Mouse (Mus musculus) forebrain, embryonic 15.5 days (tissue): ENCODE data around the gene Dner. TPM values are rescaled to one million over a fixed set of nuclear protein-coding genes. Genes with fewer than 3 reads are reported as not detected.
A peak's percentile ranks its signal among the peaks of the same experiment; 100 is the strongest.

Experiments used
- ATAC-seq: fragments of 200-750 bp; cut with Nextera tagmentation; replicated peaks from 2 replicates; pipeline ENCODE4 v1.8.0; 2017; ENCODE audit warnings: mild to moderate bottlenecking, moderate TSS enrichment, moderate library complexity
- H3K27ac ChIP-seq: fragments of 300-500 bp; sonication (generic); replicated peaks from 2 replicates; pipeline ENCODE4 v1.5.1; 2015; ENCODE audit warnings: mild to moderate bottlenecking, inconsistent platforms
- H3K27me3 ChIP-seq: fragments of 300-500 bp; sonication (generic); 2 replicates; pipeline ENCODE4 v1.6.1; 2015; ENCODE audit warnings: inconsistent platforms
- H3K36me3 ChIP-seq: fragments of 300-500 bp; sonication (generic); 2 replicates; pipeline ENCODE4 v1.6.1; 2015; ENCODE audit warnings: mild to moderate bottlenecking, inconsistent platforms
- H3K4me1 ChIP-seq: fragments of 300-500 bp; sonication (generic); 2 replicates; pipeline ENCODE4 v1.6.1; 2015; ENCODE audit warnings: inconsistent platforms
- H3K4me2 ChIP-seq: fragments of 300-500 bp; sonication (generic); replicated peaks from 2 replicates; pipeline ENCODE4 v1.6.1; 2015; ENCODE audit warnings: mild to moderate bottlenecking, inconsistent platforms
- H3K4me3 ChIP-seq: fragments of 300-500 bp; sonication (generic); 2 replicates; pipeline ENCODE4 v1.5.1; 2015; ENCODE audit warnings: mild to moderate bottlenecking, inconsistent platforms
- H3K9ac ChIP-seq: fragments of 300-500 bp; sonication (generic); replicated peaks from 2 replicates; pipeline ENCODE4 v1.6.1; 2015; ENCODE audit warnings: mild to moderate bottlenecking, inconsistent platforms
- H3K9me3 ChIP-seq: fragments of 300-500 bp; sonication (generic); 2 replicates; pipeline ENCODE4 v1.6.1; 2016; ENCODE audit warnings: inconsistent platforms
- WGBS: fragments of 180-500 bp; shearing (Covaris S2); methylation state at CpG from one replicate; pipeline ENCODE4 v1.1.7; 2015; ENCODE audit warnings: mixed read lengths; 5-methylcytosine and 5-hydroxymethylcytosine counted together
- polyA plus RNA-seq: library from polyadenylated mRNA; unstranded; fragments of >200 nt; fragmentation: Nextera tagmentation; extraction: Ambion mirVana; gene quantifications from 2 replicates; pipeline ENCODE4 v1.2.1, GENCODE M21; 2015

The Dner gene
- polyA plus RNA-seq, 1 experiment from 2014 or later: 178 TPM

GRCm38 (mm10) chr1:84513201-84513600 is 182.8 kb downstream of the Dner start:
- no peak for ATAC-seq
- no peaks in the 10 kb centered on the region for H3K36me3 ChIP-seq
- no peak overlapping the region for H3K9ac ChIP-seq
- no peaks in the 10 kb centered on the region for H3K4me1 ChIP-seq
- 63% methylated on average over 3 of the region's 3 CpGs for WGBS
- no peak overlapping the region for H3K4me3 ChIP-seq
- H3K27ac ChIP-seq: no peak overlapping the region
- no peaks in the 10 kb centered on the region for H3K27me3 ChIP-seq
- H3K4me2 ChIP-seq: no peak overlapping the region
- H3K9me3 ChIP-seq: no peaks in the 10 kb centered on the region

DNA sequence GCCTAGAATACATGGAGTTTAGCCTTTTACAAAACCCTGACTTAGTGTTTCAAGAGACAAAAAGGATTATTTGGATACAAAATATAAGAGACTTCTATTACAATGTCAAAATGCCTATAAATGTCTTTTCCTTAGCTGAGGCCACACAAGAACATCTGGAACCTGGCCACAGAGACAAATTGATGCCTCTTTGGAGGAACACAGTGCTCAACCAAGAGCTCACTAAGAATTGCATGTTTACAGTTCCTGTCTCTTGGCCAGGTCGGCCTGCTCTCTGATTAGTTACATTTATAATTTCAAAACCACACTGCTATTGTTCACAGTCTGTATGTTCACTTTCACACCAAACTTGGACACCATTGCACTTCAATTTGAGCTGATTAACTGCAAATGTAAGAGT is 187.5 kb downstream of the Dner start:
- Histone ChIP-seq H3K9ac (no peak overlapping the region), H3K27me3 (no peaks in the 10 kb centered on the region), H3K4me1 (no peaks in the 10 kb centered on the region), H3K36me3 (no peaks in the 10 kb centered on the region), H3K27ac (no peak overlapping the region), H3K4me3 (no peak overlapping the region), H3K9me3 (no peaks in the 10 kb centered on the region), H3K4me2 (no peak overlapping the region)
- 75% methylated on average over 1 of the region's 1 CpGs for whole genome bisulfite sequencing
- ATAC-seq: no peak

GRCm38 (mm10) chr1:84507568-84507967 is 188.5 kb downstream of the Dner start:
- no peaks in the 10 kb centered on the region for H3K36me3 ChIP-seq
- no peaks in the 10 kb centered on the region for H3K9me3 ChIP-seq
- H3K9ac ChIP-seq: no peak overlapping the region
- no peak overlapping the region for H3K4me3 ChIP-seq
- no peaks in the 10 kb centered on the region for H3K4me1 ChIP-seq
- H3K27me3 ChIP-seq: no peaks in the 10 kb centered on the region
- H3K4me2 ChIP-seq: no peak overlapping the region
- no peak overlapping the region for H3K27ac ChIP-seq
- ATAC-seq: no peak

GRCm38 (mm10) chr1:84506984-84507546 is 189.0 kb downstream of the Dner start:
- H3K9me3 ChIP-seq: no peaks in the 10 kb centered on the region
- H3K9ac ChIP-seq: no peak overlapping the region
- no peaks in the 10 kb centered on the region for H3K4me1 ChIP-seq
- H3K4me3 ChIP-seq: no peak overlapping the region
- no peak for ATAC-seq
- no peak overlapping the region for H3K4me2 ChIP-seq
- H3K27me3 ChIP-seq: no peaks in the 10 kb centered on the region
- H3K27ac ChIP-seq: no peak overlapping the region
- 71% methylated on average over 6 of the region's 6 CpGs for WGBS
- H3K36me3 ChIP-seq: no peaks in the 10 kb centered on the region

DNA sequence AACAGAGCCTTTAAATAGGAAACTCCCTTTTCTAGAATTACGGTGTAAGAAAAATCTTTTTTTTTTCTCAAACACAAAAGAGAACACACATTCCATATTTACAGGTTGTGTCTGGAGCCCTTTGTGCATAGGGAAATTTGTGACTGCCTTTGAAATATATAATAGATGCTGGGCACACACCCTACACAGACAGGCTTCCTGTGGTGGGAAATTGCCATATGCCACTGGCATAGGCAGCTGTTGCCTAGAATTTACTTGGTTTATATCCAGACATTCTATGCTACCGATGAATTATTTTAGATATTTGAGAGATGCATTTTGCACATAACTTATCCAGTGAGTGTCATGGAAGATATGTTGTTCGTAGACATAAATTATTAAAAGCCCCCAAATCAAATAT is 195.3 kb downstream of the Dner start:
- Histone ChIP-seq H3K9me3 (no peaks in the 10 kb centered on the region), H3K36me3 (no peaks in the 10 kb centered on the region), H3K4me3 (no peak overlapping the region), H3K4me1 (0 out of 2 replicates have a peak, but pooled peaks cover 2% of the 10 kb centered on the region), H3K9ac (no peak overlapping the region), H3K27ac (peak overlapping the region; percentile 56), H3K4me2 (no peak overlapping the region), H3K27me3 (no peaks in the 10 kb centered on the region)
- 0 out of 2 replicates have a peak, but pooled peaks have one; percentile 55 for ATAC-seq
- 78% methylated on average over 3 of the region's 3 CpGs for WGBS

- no peak overlapping the region for H3K4me2 ChIP-seq
- 0 out of 2 replicates have a peak, but pooled peaks have one; percentile 43 for ATAC-seq
- no peak overlapping the region for H3K4me3 ChIP-seq
- H3K36me3 ChIP-seq: 0 out of 2 replicates have a peak, but pooled peaks cover 3% of the 10 kb centered on the region
- no peak overlapping the region for H3K9ac ChIP-seq
- no peaks in the 10 kb centered on the region for H3K4me1 ChIP-seq
- H3K27ac ChIP-seq: peak overlapping the region; percentile 4; the same call in 1 of the 2 replicates
- 75% methylated on average over 6 of the region's 6 CpGs for WGBS
- no peaks in the 10 kb centered on the region for H3K27me3 ChIP-seq
- no peaks in the 10 kb centered on the region for H3K9me3 ChIP-seq
These were observed 204.3 kb downstream of the Dner start for GRCm38 (mm10) chr1:84491732-84492131.

DNA sequence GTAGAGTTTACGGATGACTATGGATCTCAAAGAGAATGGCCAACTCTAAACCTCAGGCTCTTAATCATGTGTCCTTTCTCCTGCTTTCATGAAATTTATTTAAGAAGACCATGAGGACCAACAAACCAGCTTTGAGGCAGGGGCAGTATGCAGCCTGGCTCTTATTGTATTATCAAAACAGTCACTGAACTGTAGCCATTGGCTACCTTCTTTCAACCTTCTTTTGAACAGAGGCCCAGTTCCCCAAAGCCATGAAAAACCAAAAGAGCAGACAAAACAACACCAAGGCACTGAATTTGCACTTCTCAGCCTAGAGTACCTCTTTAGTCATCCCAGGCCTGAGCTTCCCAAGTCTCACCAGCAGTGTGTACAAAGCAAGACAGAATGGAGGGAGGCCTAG is 207.5 kb downstream of the Dner start:
- H3K4me1 ChIP-seq: 0 out of 2 replicates have a peak, but pooled peaks cover 3% of the 10 kb centered on the region
- 0 out of 2 replicates have a peak, but pooled peaks cover 3% of the 10 kb centered on the region for H3K36me3 ChIP-seq
- no peak for ATAC-seq
- H3K27me3 ChIP-seq: no peaks in the 10 kb centered on the region
- no peaks in the 10 kb centered on the region for H3K9me3 ChIP-seq
- H3K4me3 ChIP-seq: no peak overlapping the region
- WGBS: 100% methylated on average over 1 of the region's 1 CpGs
- H3K27ac ChIP-seq: no peak overlapping the region
- H3K9ac ChIP-seq: no peak overlapping the region
- H3K4me2 ChIP-seq: no peak overlapping the region

GRCm38 (mm10) chr1:84485066-84485465 is 211.0 kb downstream of the Dner start:
- no peak for ATAC-seq
- 0 out of 2 replicates have a peak, but pooled peaks cover 3% of the 10 kb centered on the region for H3K4me1 ChIP-seq
- no peaks in the 10 kb centered on the region for H3K27me3 ChIP-seq
- H3K9me3 ChIP-seq: no peaks in the 10 kb centered on the region
- H3K27ac ChIP-seq: no peak overlapping the region
- H3K4me2 ChIP-seq: no peak overlapping the region
- no peaks in the 10 kb centered on the region for H3K36me3 ChIP-seq
- H3K9ac ChIP-seq: no peak overlapping the region
- H3K4me3 ChIP-seq: no peak overlapping the region

- Histone ChIP-seq H3K4me2 (no peak overlapping the region), H3K27ac (no peak overlapping the region), H3K36me3 (no peaks in the 10 kb centered on the region), H3K4me1 (0 out of 2 replicates have a peak, but pooled peaks cover 3% of the 10 kb centered on the region), H3K27me3 (no peaks in the 10 kb centered on the region), H3K9ac (no peak overlapping the region), H3K9me3 (no peaks in the 10 kb centered on the region), H3K4me3 (no peak overlapping the region)
- 85% methylated on average over 3 of the region's 3 CpGs for WGBS
- no peak for ATAC-seq
These were observed 211.4 kb downstream of the Dner start for GRCm38 (mm10) chr1:84484577-84484976.

DNA sequence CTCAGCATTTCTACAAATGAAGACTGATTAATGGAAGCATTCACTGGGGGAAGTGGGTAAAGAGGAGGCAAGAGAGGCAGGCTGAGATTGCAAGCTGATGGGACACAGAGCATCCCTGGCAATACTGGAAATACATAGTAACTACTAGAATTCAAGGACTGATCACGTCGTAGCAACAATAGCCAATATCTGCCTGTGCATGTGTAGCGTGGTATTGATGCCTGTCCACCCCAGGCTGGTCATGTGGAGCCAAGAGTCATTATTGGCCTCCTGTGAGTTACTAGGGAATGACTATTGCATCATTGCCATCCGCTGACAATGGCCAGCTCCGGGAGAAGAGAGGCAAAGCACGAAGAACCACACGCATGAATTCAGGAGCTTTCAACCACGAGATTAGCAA is 216.0 kb downstream of the Dner start:
- WGBS: 84% methylated on average over 8 of the region's 8 CpGs
- Histone ChIP-seq H3K4me3 (no peak overlapping the region), H3K9ac (no peak overlapping the region), H3K9me3 (no peaks in the 10 kb centered on the region), H3K4me1 (no peaks in the 10 kb centered on the region), H3K27me3 (no peaks in the 10 kb centered on the region), H3K27ac (no peak overlapping the region), H3K36me3 (no peaks in the 10 kb centered on the region), H3K4me2 (no peak overlapping the region)
- no peak for ATAC-seq

GRCm38 (mm10) chr1:84474274-84474673 is 221.7 kb downstream of the Dner start:
- 88% methylated on average over 3 of the region's 3 CpGs for WGBS

GRCm38 (mm10) chr1:84472260-84472659 is 223.8 kb downstream of the Dner start:
- H3K4me1 ChIP-seq: no peaks in the 10 kb centered on the region
- no peak overlapping the region for H3K27ac ChIP-seq
- ATAC-seq: no peak
- no peak overlapping the region for H3K9ac ChIP-seq
- no peak overlapping the region for H3K4me2 ChIP-seq
- WGBS: 78% methylated on average over 2 of the region's 2 CpGs
- no peaks in the 10 kb centered on the region for H3K27me3 ChIP-seq
- no peaks in the 10 kb centered on the region for H3K9me3 ChIP-seq
- no peaks in the 10 kb centered on the region for H3K36me3 ChIP-seq
- H3K4me3 ChIP-seq: no peak overlapping the region

More at GRCm38 (mm10) chr1:84474274-84474673, 221.7 kb downstream of the Dner start:
- no peaks in the 10 kb centered on the region for H3K27me3 ChIP-seq
- H3K9ac ChIP-seq: no peak overlapping the region
- no peak overlapping the region for H3K4me3 ChIP-seq
- H3K36me3 ChIP-seq: no peaks in the 10 kb centered on the region
- ATAC-seq: no peak
- no peak overlapping the region for H3K27ac ChIP-seq
- no peaks in the 10 kb centered on the region for H3K9me3 ChIP-seq
- H3K4me2 ChIP-seq: no peak overlapping the region
- no peaks in the 10 kb centered on the region for H3K4me1 ChIP-seq

DNA sequence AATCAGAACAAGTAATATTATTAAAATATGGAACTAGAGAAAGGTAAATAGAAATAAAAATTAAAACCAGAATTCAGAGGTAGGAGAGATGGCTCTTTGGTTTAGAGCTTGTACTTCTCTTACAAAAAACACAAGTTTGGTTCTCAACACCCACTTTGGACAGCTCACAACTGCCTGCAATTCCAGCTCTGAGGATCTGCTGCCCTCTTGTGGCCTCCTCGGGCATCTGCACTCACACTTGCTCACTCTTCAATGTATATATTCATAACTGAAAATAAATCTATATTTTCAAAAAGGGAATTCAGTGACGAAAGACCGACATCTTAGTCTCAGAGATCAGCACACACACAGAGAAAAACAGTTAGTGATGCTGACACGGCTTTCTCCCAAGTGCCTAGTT is 225.7 kb downstream of the Dner start:
- H3K4me1 ChIP-seq: no peaks in the 10 kb centered on the region
- 72% methylated on average over 4 of the region's 4 CpGs for WGBS
- no peak overlapping the region for H3K4me2 ChIP-seq
- H3K27me3 ChIP-seq: no peaks in the 10 kb centered on the region
- H3K4me3 ChIP-seq: no peak overlapping the region
- H3K27ac ChIP-seq: no peak overlapping the region
- H3K9me3 ChIP-seq: no peaks in the 10 kb centered on the region
- H3K36me3 ChIP-seq: no peaks in the 10 kb centered on the region
- ATAC-seq: no peak
- no peak overlapping the region for H3K9ac ChIP-seq
